Mouse (Mus musculus) gastrocnemius, postnatal 10 days (tissue): ENCODE results near the gene Rdx. TPM values are rescaled to one million over a fixed set of nuclear protein-coding genes. Genes with fewer than 3 reads are reported as not detected.

Experiments
- DNase-seq: peaks from one replicate; pipeline ENCODE4 v3.0.0; 2021; ENCODE audit warnings: mixed read lengths
- long read RNA-seq, 2 experiments: library from polyadenylated mRNA; stranded (forward); transcript quantifications; one replicate each; pipeline ENCODE4 v2.0.0; 2021
- total RNA-seq, 2 experiments: library from RNA; stranded (reverse); gene quantifications; 2 replicates each; pipeline ENCODE4 v1.2.3; 2021

The Rdx gene
- 100 to 1,000 TPM; 119 to 122 TPM for total RNA-seq
- long read RNA-seq, experiment 1, full-length matches to known transcripts: 190 of 215 reads
- long read RNA-seq, experiment 1, partial matches to known transcripts: 13 of 215 reads
- long read RNA-seq, experiment 1, other reads (novel, unspliced or antisense): 12 of 215 reads
- long read RNA-seq, experiment 2, full-length matches to known transcripts: 142 of 170 reads
- long read RNA-seq, experiment 2, partial matches to known transcripts: 13 of 170 reads
- long read RNA-seq, experiment 2, other reads (novel, unspliced or antisense): 15 of 170 reads

DNA sequence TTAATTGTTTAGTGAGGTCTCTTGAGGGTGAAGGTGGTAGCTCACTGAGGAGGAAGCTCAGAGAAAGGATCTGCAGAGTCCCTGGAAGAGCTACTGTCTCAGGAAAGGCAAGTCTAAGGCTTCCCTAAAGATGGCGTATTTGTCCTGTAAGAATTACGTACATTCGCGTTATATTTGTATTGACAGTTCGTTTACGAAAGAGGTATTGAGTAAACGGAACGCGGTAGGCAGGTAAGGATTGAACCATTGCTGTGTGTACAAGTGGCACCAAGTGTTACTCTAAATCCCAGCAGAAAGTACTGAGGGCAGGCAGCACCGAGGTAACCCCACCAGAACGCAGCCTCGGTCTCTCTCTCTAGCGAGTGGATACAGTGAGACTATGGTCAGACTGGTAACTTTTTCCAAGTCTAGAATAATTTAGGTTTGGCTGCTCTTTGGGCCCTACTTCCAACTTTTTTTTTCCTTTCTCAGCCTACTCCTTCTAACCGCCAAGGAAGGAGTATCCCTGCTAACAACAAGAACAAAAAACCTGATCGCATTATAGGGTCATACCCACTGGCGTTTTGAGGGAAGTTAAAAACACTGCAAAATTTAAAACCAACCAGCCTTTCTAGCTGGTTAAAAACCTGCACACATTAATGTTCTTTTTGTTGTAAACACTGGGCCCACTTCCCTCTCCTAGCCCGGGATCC, at the start of gene Rdx:
Gene Rdx, plus strand, starts transcription at position 45 of the 692 bp plus-strand sequence.
- no peak for DNase-seq

DNA sequence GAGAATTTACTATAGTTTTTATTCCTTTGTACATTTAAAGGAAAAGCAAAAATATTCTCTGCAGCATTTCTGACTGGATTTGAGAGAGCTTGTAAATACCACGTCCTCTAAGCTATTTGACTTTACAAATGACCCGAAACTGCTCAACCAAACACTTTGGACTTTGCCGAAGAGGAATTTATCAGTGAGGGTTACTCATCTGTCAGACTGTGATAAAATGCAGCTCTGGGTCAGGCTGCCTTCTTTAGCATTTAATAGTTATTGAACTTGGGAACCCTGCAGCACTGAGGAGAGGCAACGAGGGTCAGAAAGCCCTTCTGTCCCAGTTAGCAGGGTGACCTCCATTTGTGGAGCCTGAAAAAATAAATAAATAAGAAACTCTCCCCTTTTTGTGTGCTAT, 43.5 kb upstream of the Rdx start:
- DNase-seq: no peak

GRCm38 (mm10) chr9:52007341-52007740, 39.6 kb upstream of the Rdx start:
- DNase-seq: no peak

- DNase-seq: no peak
Observed at GRCm38 (mm10) chr9:52008511-52008910, 38.5 kb upstream of the Rdx start.

- no peak for DNase-seq
Observed at GRCm38 (mm10) chr9:52012311-52012710, 34.7 kb upstream of the Rdx start.

DNA sequence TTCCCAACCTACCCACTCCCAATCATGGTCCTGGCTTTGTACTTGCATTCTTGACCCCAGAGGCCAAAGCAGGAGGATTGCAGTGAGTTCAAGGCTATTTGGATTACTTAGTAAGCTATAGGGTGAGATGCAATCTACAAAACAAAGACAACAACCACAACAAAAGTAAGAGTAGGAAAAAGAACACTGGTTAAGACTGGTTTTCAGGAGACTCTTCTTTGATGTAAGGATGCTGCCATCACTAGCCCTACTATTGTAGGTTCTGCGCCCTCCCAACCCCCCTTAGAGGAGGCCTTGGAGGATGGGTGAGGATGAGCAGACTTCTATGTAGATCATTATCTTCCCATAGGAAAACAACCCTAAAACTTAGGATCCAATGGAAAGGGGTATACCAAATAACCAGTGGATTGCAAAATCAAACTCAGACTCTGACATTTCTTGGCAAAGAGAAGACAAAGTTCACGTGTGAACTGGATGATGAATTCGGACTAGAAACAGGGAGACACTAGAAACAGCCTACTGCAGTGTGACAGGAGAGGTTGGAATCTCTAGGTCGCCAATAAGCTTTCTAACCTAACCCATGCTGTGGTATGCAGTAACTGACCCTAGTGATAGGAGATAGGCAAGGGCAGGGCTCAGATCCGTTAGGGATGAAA, 34.1 kb upstream of the Rdx start:
- DNase-seq: no peak

GRCm38 (mm10) chr9:52013900-52014455, 33.0 kb upstream of the Rdx start:
- DNase-seq: no peak

DNA sequence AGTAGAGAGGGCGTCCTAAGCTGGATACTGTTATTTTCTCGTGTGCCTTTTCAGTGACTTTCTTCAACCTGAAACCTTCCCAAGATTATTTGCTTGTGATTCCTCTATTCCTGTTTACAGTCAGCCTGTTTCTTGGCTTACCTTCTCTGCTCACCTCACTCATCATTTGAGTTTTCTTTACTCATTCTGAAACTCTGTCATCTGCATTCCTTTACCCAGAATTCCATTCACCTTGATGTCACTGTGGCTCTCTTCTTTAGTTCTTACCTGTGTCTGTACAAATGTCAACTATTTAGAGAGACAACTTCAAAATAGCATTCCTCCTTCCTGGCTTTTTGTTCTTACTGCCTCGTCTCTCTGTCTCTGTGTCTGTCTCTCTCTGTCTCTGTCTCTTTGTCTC, 29.9 kb upstream of the Rdx start:
- no peak for DNase-seq

DNA sequence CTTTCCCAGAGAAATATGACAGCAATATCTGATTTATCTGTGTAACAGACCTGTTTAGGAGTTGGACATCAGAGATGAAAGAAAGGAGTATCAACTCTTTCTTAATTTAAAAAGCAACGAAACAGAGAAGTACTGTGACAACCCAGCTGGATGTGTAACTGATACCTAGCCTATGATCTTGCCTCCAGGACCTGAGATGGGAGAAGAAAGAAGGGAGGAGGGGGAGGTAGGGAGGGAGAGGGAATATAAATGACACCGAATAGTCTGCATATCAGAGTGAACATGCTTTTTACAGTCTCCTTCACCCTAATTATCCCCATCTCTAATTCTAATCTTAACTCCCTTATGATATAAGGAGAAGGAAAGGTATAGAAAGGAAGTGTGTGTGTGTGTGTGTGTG, 29.1 kb upstream of the Rdx start:
- no peak for DNase-seq

DNA sequence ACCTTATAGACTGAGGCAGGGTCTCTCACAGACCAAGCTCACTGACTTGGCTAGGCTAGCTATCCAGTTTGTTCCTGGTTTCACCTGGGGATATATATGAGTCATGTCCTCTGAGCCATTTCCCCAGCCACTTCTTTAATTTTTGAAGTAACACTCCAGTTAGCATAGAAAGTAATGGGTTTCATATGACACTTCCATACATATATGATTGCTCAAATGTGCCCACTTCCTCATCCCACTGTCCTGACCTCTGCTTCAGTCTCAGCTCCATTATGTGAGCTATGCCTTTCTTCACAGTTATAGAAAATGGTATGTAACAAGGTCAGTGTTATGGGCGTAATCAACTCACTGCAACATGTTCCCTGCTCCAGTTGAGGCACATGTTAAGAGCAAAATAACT, 28.5 kb upstream of the Rdx start:
- DNase-seq: no peak

- DNase-seq: no peak
Observed at GRCm38 (mm10) chr9:52027257-52028020, 19.5 kb upstream of the Rdx start.

GRCm38 (mm10) chr9:52028521-52029405, 18.2 kb upstream of the Rdx start:
- no peak for DNase-seq

DNA sequence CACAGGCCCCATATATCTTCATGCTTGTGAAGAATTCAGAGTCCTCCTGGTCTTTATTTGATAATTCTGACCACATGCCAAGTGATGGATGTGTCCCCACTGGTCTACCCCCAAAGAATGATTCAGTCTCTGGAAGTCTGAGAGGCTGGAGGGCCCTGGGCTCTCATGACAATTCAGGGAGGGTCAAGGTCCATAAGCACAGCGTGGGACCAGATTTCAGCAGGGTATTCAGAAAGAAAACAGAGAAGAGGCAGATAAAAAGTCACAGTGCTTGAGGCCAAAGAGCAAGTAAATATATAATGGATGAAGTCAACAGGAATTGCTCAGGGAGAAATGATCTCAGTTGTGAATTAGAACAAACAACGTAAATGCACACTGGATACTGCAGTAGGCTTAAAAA, 15.5 kb upstream of the Rdx start:
- DNase-seq: no peak

- DNase-seq: no peak
Observed at GRCm38 (mm10) chr9:52037493-52037892, 9.5 kb upstream of the Rdx start.

- no peak for DNase-seq
Observed at GRCm38 (mm10) chr9:52041657-52042056, 5.3 kb upstream of the Rdx start.

- no peak for DNase-seq
Observed at GRCm38 (mm10) chr9:52046686-52047085, 287 bp upstream of the Rdx start.

GRCm38 (mm10) chr9:52047821-52048649, 1.1 kb downstream of the Rdx start:
- DNase-seq: peak; percentile 86

- peak; percentile 61 for DNase-seq
Observed at GRCm38 (mm10) chr9:52048650-52049081, 1.7 kb downstream of the Rdx start.

- no peak for DNase-seq
Observed at GRCm38 (mm10) chr9:52049605-52050004, 2.6 kb downstream of the Rdx start.

- no peak for DNase-seq
Observed at GRCm38 (mm10) chr9:52050361-52050760, 3.4 kb downstream of the Rdx start.
